Mouse (Mus musculus): ENCODE data around the gene Npc1l1. TPM values are rescaled to one million over a fixed set of nuclear protein-coding genes. Genes with fewer than 3 reads are reported as not detected.

Gene Npc1l1
- total and polyA plus RNA-seq, 2 experiments, result 0.05 TPM; not detected in 1

DNA sequence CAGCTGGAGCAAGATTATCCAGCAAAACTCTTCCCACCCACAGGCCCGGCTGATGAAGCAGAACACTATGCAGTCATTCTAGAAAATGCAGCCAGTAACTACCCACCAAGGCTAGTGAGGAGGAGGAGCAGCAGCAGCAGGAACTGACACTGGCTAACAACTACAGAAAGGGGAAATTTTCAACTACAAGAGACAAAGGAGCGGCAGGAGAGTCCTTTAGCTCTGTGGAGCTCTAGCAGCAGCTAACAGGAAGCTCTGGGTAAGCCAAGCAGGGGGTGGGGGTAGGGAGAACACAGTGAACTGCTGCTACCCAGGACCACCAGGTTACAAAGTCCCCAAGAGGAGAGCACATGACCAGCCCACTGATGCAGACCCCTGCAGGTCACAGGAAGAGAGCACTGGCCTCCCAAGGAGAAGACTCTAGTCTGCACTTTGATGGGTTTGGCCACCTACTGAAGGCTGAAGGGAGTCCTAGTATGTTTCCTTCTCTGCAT is 51.2 kb downstream of the Npc1l1 start:
- H3K4me3 ChIP-seq (ENCODE audit: insufficient read depth, low read depth, low read length), result no peak overlapping the region
- H3K9ac ChIP-seq (ENCODE audit: low read depth, low read length), result no peak overlapping the region
- H3K27ac ChIP-seq (replicated peaks; ENCODE audit: insufficient read depth, low read depth, low read length), result no peak overlapping the region
- no peaks in the 10 kb centered on the region for H3K36me3 ChIP-seq (ENCODE audit: control insufficient read depth, insufficient read depth, low read length)
- no peaks in the 10 kb centered on the region for H3K27me3 ChIP-seq (ENCODE audit: control insufficient read depth, insufficient read depth, low read length)
- TF ChIP-seq POLR2A (IDR thresholded peaks at IDR 0.05; ENCODE audit: extremely low read depth, insufficient read depth, low read length) (no peak), CTCF (IDR thresholded peaks at IDR 0.05; ENCODE audit: low read depth, low read length) (no peak)
- H3K79me2 ChIP-seq (ENCODE audit: control insufficient read depth, insufficient read depth, low read length), result peaks cover 21% of the 10 kb centered on the region; the same call in 1 of the 2 replicates
- no peak for DNase-seq (ENCODE audit: extremely low read depth, low read depth, low spot score)
- 62% methylated on average over 2 of the region's 2 CpGs for WGBS
- peaks cover 9% of the 10 kb centered on the region for H3K4me1 ChIP-seq (ENCODE audit: control insufficient read depth, insufficient read depth, low read length)

GRCm38 (mm10) chr11:6177781-6178420 is 52.0 kb downstream of the Npc1l1 start:
- Histone ChIP-seq H3K27me3 (ENCODE audit: control insufficient read depth, insufficient read depth, low read length) (no peaks in the 10 kb centered on the region), H3K9ac (ENCODE audit: low read depth, low read length) (no peak overlapping the region), H3K27ac (replicated peaks; ENCODE audit: insufficient read depth, low read depth, low read length) (no peak overlapping the region), H3K79me2 (ENCODE audit: control insufficient read depth, insufficient read depth, low read length) (peaks cover 19% of the 10 kb centered on the region; the same call in 1 of the 2 replicates), H3K4me1 (ENCODE audit: control insufficient read depth, insufficient read depth, low read length) (peaks cover 9% of the 10 kb centered on the region), H3K36me3 (ENCODE audit: control insufficient read depth, insufficient read depth, low read length) (no peaks in the 10 kb centered on the region), H3K4me3 (ENCODE audit: insufficient read depth, low read depth, low read length) (no peak overlapping the region)
- no peak for DNase-seq (ENCODE audit: extremely low read depth, low read depth, low spot score)
- WGBS, result 92% methylated on average over 8 of the region's 8 CpGs
- TF ChIP-seq CTCF (IDR thresholded peaks at IDR 0.05; ENCODE audit: low read depth, low read length), result no peak
- TF ChIP-seq POLR2A (IDR thresholded peaks at IDR 0.05; ENCODE audit: extremely low read depth, insufficient read depth, low read length), result no peak

GRCm38 (mm10) chr11:6175506-6175905 is 54.4 kb downstream of the Npc1l1 start:
- no peak for TF ChIP-seq POLR2A (IDR thresholded peaks at IDR 0.05; ENCODE audit: extremely low read depth, insufficient read depth, low read length)
- 81% methylated on average over 1 of the region's 1 CpGs for WGBS

GRCm38 (mm10) chr11:6174719-6175118 is 55.2 kb downstream of the Npc1l1 start:
- Histone ChIP-seq H3K4me1 (ENCODE audit: control insufficient read depth, insufficient read depth, low read length) (peaks cover 9% of the 10 kb centered on the region), H3K27ac (replicated peaks; ENCODE audit: insufficient read depth, low read depth, low read length) (no peak overlapping the region), H3K36me3 (ENCODE audit: control insufficient read depth, insufficient read depth, low read length) (no peaks in the 10 kb centered on the region), H3K4me3 (ENCODE audit: insufficient read depth, low read depth, low read length) (no peak overlapping the region), H3K9ac (ENCODE audit: low read depth, low read length) (no peak overlapping the region), H3K79me2 (ENCODE audit: control insufficient read depth, insufficient read depth, low read length) (peaks cover 16% of the 10 kb centered on the region; the same call in 1 of the 2 replicates), H3K27me3 (ENCODE audit: control insufficient read depth, insufficient read depth, low read length) (no peaks in the 10 kb centered on the region)
- 13% methylated on average over 7 of the region's 7 CpGs for WGBS
- TF ChIP-seq POLR2A (IDR thresholded peaks at IDR 0.05; ENCODE audit: extremely low read depth, insufficient read depth, low read length) (no peak), CTCF (IDR thresholded peaks at IDR 0.05; ENCODE audit: low read depth, low read length) (no peak)
- DNase-seq (ENCODE audit: extremely low read depth, low read depth, low spot score), result peak; percentile 82

More at GRCm38 (mm10) chr11:6175506-6175905, 54.4 kb downstream of the Npc1l1 start:
- H3K79me2 ChIP-seq (ENCODE audit: control insufficient read depth, insufficient read depth, low read length), result peaks cover 13% of the 10 kb centered on the region; the same call in 1 of the 2 replicates
- no peak for DNase-seq (ENCODE audit: extremely low read depth, low read depth, low spot score)
- H3K4me3 ChIP-seq (ENCODE audit: insufficient read depth, low read depth, low read length), result no peak overlapping the region
- no peaks in the 10 kb centered on the region for H3K36me3 ChIP-seq (ENCODE audit: control insufficient read depth, insufficient read depth, low read length)
- peaks cover 9% of the 10 kb centered on the region for H3K4me1 ChIP-seq (ENCODE audit: control insufficient read depth, insufficient read depth, low read length)
- H3K27me3 ChIP-seq (ENCODE audit: control insufficient read depth, insufficient read depth, low read length), result no peaks in the 10 kb centered on the region
- no peak overlapping the region for H3K27ac ChIP-seq (replicated peaks; ENCODE audit: insufficient read depth, low read depth, low read length)
- no peak overlapping the region for H3K9ac ChIP-seq (ENCODE audit: low read depth, low read length)

DNA sequence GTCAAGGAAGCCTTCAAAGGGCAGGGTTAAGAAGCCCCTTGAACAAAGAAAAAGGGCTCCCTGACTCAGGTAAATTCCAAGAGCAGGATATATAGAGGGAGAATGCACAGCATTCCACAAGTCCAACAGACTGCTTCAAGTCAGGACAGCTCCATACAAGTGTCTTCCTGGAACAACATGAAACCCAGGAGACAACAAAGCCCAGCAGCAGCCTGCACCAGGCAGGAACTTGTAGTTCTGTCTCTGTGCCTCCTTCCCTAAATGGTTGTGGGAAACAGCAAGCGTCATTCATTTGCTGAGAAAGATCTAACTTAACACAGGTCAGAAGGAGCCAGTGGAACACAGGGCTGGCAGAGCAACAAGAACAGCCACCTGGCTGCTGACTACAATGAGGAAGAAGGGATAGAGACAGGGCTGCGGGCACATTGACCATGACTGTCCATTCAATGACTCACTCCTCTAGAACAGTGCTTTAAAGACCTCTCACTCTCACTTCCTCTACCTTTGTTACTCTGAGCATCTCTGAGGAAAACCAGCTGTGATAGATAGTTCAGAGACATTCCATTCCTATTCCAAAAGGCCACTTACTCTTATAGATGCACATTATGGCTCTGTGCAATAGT is 60.8 kb downstream of the Npc1l1 start:
- Histone ChIP-seq H3K27ac (replicated peaks; ENCODE audit: insufficient read depth, low read depth, low read length) (no peak overlapping the region), H3K36me3 (ENCODE audit: control insufficient read depth, insufficient read depth, low read length) (no peaks in the 10 kb centered on the region), H3K27me3 (ENCODE audit: control insufficient read depth, insufficient read depth, low read length) (no peaks in the 10 kb centered on the region), H3K4me3 (ENCODE audit: insufficient read depth, low read depth, low read length) (no peak overlapping the region), H3K4me1 (ENCODE audit: control insufficient read depth, insufficient read depth, low read length) (peaks cover 11% of the 10 kb centered on the region), H3K9ac (ENCODE audit: low read depth, low read length) (no peak overlapping the region), H3K79me2 (ENCODE audit: control insufficient read depth, insufficient read depth, low read length) (peaks cover 27% of the 10 kb centered on the region)
- WGBS, result 79% methylated on average over 2 of the region's 2 CpGs
- DNase-seq (ENCODE audit: extremely low read depth, low read depth, low spot score), result no peak
- TF ChIP-seq POLR2A (IDR thresholded peaks at IDR 0.05; ENCODE audit: extremely low read depth, insufficient read depth, low read length), result no peak

DNA sequence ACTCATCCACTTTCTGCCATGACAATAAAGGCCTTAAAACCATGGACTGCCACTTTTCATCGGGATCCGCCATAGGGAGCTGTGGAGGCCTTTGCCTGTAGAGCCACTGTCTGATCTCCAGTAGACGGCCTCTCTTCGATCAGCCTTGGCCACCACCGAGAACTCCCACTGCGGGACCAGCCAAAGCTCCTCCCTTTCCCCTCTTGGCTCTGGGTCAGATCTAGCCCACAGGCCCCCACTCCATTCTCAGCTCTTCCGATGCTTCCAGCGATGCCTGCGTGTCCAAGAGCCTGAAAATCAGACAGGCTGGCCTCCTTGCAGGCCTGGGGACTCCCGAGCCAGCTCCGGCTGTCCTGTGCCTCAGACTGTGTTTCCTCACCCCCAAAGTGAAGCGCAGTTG is 63.6 kb downstream of the Npc1l1 start:
- no peaks in the 10 kb centered on the region for H3K27me3 ChIP-seq (ENCODE audit: control insufficient read depth, insufficient read depth, low read length)
- no peak overlapping the region for H3K27ac ChIP-seq (replicated peaks; ENCODE audit: insufficient read depth, low read depth, low read length)
- no peak for TF ChIP-seq POLR2A (IDR thresholded peaks at IDR 0.05; ENCODE audit: extremely low read depth, insufficient read depth, low read length)
- TF ChIP-seq CTCF (IDR thresholded peaks at IDR 0.05; ENCODE audit: low read depth, low read length), result no peak
- DNase-seq (ENCODE audit: extremely low read depth, low read depth, low spot score), result no peak
- peaks cover 25% of the 10 kb centered on the region for H3K79me2 ChIP-seq (ENCODE audit: control insufficient read depth, insufficient read depth, low read length)
- 91% methylated on average over 12 of the region's 12 CpGs for WGBS
- H3K4me3 ChIP-seq (ENCODE audit: insufficient read depth, low read depth, low read length), result no peak overlapping the region
- peaks cover 12% of the 10 kb centered on the region for H3K4me1 ChIP-seq (ENCODE audit: control insufficient read depth, insufficient read depth, low read length)
- H3K36me3 ChIP-seq (ENCODE audit: control insufficient read depth, insufficient read depth, low read length), result no peaks in the 10 kb centered on the region
- H3K9ac ChIP-seq (ENCODE audit: low read depth, low read length), result no peak overlapping the region

Data from liver, adult 2 months (tissue).